Mouse (Mus musculus) mesoderm, embryonic 11.5 days (tissue): Measurements from ENCODE around the gene Fnbp1l.

ENCODE experiments used
- DNase-seq: peaks from one replicate; pipeline ENCODE4 v3.0.0-alpha.2; 2012; ENCODE audit warnings: low read depth, low spot score

Fnbp1l gene

DNA sequence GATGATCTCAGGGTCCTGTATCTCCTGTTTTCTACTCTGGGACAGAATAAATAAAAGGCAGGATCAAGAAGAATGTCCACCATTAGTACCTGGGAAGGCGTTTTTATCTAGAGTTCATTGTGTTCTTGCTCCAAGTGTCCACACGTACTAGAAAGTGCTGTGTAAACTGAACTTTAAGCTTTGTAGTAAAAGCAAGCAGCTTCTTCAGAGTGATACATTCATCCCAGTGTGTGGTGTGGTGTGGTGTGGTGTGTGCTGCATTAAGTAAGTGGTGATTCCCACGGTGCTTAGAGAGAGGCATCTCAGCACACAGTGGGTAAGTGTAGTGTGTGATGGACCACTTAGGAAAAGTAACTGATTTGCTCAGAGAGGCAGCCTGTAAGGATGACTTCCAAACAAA is 91.0 kb downstream of the Fnbp1l start:
- no peak for DNase-seq

DNA sequence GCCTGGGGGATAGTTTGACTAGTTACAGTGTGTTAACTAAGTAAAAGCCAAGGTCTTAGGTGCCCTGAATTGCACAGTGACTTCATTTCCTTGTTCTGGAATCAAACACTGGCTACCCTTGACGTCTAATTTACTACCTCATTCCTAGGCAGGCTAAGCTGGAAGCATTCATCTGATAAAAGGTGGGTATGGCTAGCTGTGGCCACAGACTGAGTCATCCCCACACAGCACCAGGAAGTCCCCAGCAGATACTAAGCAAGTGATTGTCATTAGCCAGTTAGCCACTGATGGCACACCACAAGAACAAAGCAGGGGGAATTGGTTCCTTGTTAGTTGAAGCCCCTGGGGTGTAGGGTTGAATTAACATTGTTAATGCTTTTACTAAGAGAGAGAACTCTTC is 98.2 kb downstream of the Fnbp1l start:
- no peak for DNase-seq

DNA sequence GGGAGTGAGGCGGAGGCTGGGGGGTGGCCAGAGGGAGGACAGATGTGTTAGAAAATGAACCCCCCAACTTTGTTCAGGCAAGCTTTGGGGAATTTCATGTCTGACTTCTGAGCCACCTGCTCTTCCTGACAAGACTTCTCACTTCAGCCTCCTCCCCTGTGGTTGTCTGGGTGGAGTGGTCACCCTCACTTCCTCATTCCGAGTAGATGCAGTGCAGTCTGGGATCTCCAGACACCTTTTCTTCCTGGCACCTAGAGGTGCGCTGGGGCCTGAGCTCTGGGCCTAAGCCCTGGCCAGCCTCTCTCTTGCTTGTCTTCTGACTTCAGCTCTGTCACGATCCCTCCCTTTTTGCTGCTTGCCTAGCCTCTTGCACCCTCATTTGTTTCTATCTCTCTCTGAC is 98.6 kb downstream of the Fnbp1l start:
- DNase-seq = no peak

DNA sequence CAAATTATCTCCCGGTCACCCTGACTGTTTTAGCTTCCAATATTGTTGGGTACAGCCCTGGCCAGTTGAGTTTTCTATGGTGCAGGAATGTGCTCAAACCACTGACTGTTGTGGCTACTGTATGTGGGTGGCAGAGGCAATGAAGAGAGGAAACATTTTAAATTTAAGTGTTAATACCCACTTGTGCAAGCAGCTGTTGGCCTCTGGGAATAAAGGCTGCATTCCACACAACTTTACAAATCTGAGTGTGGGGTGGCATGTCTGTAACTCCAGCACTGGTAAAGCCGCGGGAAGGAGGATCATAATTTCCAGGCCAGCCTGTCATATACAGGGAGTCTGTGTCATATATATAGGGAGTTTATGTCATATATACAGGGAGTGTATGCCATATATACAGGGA is 99.2 kb downstream of the Fnbp1l start:
- DNase-seq = no peak

DNA sequence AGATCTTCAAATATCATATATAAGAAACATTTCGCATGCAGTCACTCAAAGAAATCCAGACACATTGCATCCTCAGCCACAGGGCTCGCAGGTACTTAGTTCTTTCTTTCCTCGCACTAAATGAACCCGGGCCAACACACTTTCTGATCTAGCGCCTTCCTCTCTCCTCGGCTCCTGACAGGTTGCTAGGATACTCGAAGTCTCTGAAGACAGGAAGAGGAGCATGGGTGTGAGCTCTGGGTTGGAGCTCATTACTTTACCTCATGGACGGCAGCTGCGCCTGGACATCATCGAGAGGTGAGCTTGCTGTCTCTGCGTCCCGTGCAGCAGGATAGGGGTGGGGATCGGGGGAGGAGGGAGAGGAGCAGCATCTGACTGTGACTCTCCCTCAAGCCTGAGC is 100.4 kb downstream of the Fnbp1l start:
- peak; percentile 49 for DNase-seq

DNA sequence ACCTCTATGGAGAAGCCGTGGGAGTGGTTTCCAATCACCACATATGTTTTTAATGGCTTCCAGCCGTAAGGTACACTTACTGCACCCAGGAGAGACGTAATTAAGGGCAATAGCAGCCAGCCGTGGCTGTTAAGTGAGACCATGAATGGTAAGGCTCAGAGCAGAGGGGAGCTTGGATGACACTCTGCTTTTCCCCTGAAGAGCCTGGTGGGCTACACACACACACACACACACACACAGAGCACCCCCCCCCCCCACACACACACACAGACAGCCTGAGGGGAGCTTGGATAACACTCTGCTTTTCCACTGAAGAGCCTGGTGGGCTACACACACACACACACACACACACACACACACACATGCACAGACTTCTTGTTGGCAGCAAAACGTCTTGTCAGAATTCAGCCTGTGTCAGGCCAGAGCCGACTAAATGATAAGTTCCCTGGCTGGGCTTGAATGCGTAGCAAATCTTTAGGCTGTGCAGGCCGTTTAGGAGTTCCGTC is 101.2 kb downstream of the Fnbp1l start:
- DNase-seq = peak; percentile 75

DNA sequence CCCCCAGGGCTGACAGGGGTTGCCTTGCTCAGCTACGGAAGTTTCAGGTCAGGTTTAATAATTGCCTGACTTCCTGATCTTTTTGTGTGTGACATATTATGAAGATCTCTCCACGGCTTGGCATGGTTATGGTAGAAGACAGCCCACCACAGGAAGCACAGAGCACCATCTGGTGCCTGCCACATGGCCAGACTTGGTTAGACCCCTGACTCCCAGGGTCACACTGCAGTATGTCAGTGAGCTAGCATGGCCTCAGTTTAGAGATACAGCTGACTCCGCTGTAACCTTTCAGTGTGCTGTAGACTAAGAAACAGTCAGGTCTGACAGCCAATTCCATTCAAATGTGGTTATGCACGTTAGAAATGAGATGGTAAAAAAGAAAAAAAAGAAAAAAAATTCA is 101.8 kb downstream of the Fnbp1l start:
- no peak for DNase-seq

DNA sequence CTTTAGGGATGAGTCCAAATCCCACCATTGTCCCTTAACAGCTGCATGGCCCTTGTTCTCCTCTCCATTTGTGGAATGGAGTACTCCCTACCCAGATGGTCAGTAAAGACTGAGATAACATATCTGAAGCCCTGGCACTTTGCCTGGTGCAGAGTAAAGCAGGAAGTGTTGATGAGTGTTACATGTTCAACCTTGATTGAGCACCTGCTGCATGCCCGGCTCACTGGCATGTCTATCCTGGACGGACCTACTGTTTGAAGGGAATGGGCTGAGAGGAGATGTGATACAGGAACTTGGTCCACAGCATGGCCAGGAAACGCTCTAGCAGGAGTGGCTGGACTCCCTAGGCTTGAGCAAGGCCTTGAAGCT is 103.2 kb downstream of the Fnbp1l start:
- no peak for DNase-seq

DNA sequence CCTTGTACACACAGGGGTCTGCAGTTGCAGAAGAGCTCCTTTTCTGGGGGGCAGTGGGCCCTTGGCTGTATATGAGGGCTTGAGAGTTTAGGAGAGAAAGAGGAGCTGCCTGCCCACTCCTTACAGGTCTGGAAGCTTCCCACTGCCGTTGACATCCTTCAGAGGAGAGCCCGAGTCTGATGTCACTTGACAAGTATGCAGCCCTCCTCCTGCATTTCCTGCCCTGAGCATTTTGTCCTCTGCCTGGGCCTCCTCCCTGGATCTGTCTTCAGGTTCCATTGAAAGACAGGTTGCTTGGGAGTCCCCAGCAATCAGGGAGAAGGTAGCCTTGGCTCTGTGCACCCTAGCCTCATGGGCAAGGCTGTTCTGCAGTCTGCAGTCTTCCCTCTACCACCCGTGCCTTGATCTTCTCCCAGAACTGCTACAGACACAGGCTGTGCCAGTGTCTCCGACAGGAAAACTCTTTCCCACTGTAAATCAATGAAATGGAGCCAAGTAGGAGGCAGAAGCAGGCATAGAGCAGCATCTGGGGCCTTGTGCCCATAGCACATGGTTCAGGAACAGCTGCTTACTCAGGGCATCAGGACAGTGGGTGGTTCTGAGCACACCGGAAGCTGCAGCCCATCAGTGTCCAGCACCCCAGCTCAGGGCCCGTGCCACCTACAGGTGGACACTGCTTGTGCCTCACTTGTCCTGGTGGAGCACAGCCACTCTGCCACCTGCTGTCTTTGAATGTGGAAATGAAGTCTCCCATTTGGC is 103.8 kb downstream of the Fnbp1l start:
- DNase-seq = no peak

DNA sequence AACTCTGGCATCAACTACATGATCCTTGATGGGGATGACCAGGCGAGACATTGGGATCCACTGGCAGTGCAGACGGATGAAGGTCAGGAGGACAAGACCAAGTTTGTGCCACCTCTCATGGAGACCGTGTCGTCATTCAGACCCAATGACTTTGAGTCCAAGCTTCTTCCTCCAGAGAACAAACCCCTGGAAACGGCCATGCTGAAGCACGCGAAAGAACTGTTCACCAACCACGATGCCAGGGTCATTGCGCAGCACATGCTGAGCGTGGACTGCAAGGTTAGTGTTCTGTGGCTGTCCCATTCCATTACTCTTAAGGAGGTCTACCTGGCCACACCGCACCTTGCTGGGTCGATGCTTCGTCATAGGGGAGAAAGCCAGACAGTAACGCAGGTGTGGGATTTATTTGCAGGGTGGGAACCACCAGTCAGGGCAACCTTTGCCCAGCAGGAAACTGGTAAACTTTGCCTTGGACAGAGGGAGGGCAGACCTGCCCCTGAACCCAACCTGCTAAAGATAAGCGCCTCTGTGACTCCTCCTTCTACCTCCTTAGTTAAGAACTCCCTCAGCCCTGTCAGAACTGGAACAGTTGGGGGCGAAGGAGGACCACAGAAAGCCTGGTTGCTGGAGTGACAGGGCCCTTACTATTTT is 106.7 kb downstream of the Fnbp1l start:
- DNase-seq = no peak

DNA sequence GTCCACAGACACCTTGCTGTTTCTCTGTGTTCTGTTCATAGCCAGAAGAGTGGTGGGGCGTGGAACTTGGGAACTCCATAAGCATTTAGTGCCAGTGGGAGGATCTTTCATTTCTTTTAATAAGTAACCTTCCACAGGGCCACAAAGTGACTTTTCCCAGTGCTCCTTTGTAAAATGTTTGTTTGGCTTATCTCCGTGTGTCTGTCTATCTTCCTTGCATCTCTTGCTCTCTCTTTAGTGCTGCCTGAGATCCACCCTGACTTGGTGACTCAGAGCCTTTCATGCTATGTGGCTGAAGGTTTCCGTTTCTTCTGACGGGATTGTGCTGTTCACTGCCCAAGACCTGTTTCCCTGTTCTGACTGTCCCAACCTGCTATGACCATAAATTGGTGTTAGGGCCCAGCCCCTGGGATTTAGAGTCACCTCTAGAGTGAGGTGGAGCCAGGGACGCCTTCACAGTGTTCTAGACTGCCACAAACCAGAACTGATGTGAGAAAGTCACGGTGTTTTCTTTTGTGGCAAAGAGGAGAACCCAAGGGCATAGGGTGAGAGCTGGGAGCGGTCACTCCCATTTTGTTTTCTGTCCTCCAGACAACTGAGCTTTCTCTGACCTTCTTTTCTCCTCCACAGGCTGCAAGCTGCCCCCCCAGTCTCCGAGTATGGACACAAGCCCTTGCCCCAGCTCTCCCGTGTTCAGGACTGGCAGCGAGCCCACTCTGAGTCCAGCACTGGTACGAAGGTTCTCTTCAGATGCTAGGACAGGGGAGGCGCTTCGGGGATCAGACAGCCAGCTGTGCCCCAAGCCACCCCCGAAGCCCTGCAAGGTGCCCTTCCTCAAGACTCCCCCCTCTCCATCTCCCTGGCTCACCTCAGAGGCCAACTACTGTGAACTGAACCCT is 107.5 kb downstream of the Fnbp1l start:
- no peak for DNase-seq

DNA sequence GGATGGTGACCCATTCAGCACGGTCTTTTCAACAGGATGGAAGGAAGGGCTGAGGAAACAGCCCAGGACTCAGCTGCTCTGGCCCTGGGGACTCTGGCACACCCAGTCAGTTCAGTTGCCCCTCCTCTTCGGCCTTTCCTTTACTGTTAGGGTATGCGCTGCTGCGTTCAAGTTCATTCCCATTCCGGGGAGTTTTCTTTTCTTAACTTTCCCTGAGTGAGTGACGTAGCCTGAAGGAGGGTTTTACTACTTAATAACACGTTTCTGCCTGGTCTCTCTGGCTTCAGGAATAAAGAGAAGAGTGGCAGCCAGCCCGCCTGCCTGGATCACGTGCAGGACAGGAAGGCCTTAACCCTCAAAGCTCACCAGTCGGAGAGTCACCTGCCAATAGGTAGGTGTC is 108.6 kb downstream of the Fnbp1l start:
- no peak for DNase-seq

DNA sequence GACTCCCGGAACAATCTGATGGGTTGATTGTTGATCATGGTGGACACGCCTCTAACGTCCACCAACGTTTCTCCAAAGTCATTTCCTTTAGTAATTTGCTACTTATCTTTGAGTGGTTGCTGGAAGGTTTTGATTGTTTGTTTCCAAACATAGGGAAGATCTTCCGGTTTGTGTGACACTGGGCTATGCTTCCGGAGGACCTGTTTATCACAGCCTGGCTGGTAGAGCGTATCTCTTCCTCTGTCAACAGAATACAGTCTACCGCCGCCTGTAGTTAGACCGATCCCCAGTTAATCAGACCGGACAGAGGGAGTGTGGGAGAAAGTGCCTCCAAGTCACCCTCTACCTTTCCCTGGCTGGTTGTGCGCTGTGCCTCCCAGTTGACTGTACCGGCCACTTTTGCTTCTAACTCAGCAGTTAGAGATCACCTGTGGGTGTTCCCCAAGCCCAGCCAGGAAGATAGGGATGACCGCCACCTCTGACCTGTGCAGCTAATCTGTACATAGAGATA is 109.2 kb downstream of the Fnbp1l start:
- no peak for DNase-seq

DNA sequence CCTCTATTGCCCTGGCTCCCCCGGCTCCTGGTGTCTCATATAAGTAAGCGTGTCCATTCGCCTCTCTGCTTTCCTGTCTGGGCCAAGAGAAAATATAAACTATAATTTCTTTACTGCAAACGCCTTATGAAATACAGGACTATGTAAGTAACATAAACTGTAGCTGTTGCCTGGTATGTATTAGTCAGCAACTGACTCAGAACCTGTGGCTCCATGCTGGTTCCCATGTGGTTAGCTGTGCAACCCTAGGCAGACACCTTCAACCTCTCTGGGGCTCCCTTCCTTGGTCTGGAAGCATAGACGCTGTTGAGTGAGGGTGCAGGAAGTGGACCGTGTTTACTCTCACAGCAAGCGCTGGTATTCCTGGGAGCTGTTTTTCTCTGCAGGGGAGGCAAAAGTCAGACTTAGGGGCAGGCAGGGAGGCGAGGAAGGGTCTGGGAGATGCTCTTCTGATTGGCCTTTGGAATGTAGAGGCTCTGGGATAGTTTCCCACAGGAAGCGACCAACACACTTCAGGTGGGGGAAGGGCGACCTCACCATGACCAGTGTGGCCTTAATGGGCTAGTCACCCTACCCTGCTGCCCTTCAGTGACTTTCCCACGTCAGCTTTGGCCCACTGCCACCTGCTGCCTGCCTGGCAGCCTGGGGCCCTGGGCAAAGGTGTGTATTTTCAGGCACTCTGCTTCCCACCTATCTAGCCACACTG is 109.8 kb downstream of the Fnbp1l start:
- no peak for DNase-seq

DNA sequence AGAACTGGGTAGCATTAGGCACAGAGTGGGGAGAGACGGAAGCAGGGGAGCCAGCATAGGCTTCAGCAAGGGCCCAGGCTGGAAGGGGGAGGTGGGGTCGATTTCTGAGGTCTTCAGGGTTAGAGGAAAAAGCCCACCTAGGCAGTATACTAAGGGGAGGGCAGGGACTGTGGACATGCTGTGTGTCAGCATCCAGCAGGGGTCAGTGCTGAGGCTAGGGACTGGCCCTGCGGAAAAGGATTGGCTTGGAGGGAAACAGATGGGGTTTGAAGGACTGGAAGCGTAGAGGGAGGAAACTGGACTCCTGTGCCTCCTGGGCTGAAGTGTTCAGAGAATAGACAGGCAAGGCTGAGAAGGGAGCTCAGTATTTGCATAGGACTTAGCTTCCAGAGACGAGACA is 110.4 kb downstream of the Fnbp1l start:
- DNase-seq = peak; percentile 72

DNA sequence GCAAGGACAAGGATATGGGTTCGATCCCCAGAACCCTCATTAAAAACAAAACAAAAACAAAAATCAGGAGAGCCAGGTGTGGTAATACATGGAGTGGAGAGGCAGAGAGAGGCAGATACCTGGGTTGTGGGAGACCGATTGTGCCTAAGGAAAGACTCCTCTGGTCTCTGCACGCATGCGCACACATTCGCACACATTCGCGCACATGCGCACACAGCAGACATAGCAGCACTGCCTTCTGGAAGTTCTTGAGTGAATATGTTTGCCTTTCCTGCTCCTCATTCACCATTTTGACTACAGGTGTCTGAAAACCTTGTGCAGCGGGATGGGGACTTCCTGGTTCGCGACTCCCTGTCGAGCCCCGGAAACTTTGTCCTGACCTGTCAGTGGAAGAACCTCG is 111.7 kb downstream of the Fnbp1l start:
- DNase-seq = no peak

DNA sequence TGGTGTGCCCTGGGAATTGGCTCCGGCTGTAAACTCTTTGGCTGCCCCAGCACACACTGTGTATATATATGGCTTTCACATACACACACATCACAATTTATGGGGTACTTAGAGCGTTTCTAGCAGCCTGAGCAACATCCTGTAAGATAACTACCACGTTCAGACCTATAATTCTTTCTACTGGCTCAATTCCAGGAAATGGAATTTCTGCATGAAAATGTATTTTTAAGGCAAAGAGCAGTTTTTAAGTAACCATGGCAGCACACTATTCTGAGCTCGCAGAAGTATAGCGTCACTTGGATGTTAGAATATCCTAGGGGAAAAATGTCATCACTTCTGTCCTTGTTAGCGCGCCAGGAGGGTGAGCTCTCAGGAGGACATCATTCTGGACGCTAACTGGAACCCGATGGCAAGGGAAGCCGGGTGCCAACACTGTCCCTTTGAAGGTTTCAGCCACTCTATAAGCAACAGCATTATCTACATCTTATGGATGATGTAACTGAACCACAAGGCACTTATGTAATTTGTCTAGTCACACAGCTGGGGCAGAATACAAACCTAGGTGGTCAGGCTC is 113.1 kb downstream of the Fnbp1l start:
- no peak for DNase-seq

DNA sequence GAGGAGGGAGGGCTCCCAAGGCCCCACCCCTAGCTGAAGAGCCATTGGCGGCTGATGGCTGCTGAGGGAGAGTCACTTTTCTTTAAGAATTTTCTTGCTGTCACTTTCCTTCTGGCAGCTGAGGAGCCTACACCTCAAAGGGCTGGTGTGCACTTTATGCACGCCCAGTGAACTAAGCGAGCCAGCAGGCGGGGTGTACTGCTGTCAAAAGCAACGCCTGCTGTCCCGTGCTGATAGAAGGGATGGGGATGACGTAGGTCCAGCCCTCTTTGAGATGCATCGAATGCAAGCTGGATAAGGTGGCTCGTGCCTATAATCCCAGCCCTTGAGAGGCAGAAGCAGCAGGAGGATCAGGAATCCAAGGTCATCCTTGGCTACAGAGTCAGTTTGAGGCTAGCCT is 118.6 kb downstream of the Fnbp1l start:
- DNase-seq = no peak

DNA sequence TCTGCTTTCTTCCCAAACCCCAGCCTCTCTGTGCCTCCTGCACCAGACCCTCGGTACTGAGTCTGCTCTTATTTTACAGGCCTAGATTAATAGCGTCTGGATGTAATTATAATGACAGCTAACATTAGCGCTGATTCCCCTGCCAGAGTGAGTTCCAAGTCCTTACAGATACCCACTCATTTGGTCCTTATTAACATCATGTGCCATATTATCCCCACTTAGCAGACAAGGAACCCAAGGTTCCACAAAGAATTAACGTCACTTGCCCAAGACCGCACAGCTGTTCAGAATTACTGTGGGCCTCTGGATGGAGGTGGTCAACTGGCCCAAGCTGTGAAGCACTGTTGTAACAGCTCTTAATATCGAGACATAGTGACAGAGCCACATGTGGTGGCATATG is 119.9 kb downstream of the Fnbp1l start:
- no peak for DNase-seq

DNA sequence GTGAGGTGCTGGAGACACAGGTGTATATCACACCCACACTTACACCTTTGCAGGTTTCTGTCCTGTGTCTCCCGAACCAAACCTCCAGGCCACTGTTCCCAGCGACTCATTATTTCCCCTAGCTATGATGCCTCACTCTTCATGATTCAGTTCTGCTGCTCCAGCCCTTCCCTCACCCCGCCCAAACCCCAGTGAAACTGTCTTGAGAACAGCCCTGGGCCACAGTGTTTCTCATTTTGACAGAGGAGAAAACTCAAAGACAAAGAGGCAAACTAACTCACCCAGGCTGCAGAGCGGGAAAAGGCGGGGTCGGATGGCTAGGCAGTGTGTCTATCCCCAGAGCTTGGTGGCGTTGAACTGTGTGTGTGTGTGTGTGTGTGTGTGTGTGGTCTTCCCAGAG is 121.0 kb downstream of the Fnbp1l start:
- DNase-seq = no peak

DNA sequence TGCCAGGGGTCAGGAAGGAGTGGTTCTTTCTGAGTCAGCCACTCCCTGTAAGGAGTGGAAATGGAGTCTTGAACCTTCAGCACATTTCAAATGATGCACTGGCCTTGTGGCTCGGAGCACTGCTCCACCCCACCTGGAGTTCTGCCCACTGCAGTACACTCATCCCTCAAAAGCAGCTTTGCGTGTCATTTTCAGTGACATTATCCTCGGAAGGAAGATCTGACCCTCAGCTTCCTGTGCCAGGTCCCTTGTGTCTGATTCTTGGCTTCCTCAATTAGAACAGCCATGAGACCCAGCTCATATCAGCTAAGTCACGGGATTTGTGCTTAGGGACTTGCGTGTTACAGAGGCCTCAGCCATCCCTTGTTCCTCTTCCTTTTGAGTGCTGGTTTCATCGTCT is 121.6 kb downstream of the Fnbp1l start:
- DNase-seq = no peak
